Mouse (Mus musculus) lung, adult 2 months (tissue): ENCODE results near the gene Osbpl7. TPM values are rescaled to one million over a fixed set of nuclear protein-coding genes. Genes with fewer than 3 reads are reported as not detected.

Experiments used
- DNase-seq: peaks from one replicate; pipeline ENCODE4 v3.0.0; 2022
- H3K4me1 ChIP-seq: fragments of 200-500 bp; 2 replicates; pipeline ENCODE4 v1.6.1; 2011; ENCODE audit warnings: low read length; ENCODE audit not compliant: control insufficient read depth, insufficient read depth
- H3K4me3 ChIP-seq: fragments of 200-500 bp; replicated peaks from 2 replicates; pipeline ENCODE3; 2011; ENCODE audit warnings: low read depth, mild to moderate bottlenecking, control low read depth, low read length; ENCODE audit errors: extremely low read depth
- CTCF ChIP-seq: fragments of 200-500 bp; IDR thresholded peaks from 2 replicates; pipeline ENCODE4 v1.5.1; 2011; ENCODE audit warnings: mild to moderate bottlenecking, low read length, control low read depth; ENCODE audit not compliant: insufficient read depth
- POLR2A ChIP-seq: fragments of 200-500 bp; IDR thresholded peaks from 2 replicates; pipeline ENCODE4 v1.6.1; 2011; ENCODE audit warnings: low read depth, mild to moderate bottlenecking, control low read depth, low read length, borderline replicate concordance; ENCODE audit errors: extremely low read depth
- WGBS: fragments of 180-500 bp; shearing (Covaris S2); methylation state at CpG from one replicate; pipeline ENCODE4 v1.1.7; 2018; 5-methylcytosine and 5-hydroxymethylcytosine counted together
- polyA plus RNA-seq: library from polyadenylated mRNA; depleted of rRNA; stranded (reverse); fragments of >200 nt; gene quantifications from 2 replicates; pipeline ENCODE4 v1.2.3, GENCODE M21; 2012; rRNA removed

Gene Osbpl7
- polyA plus RNA-seq: 15.7 and 18.1 TPM in 2 replicates

- Histone ChIP-seq H3K4me3 (peak within 1 kb of the TSS; percentile 92), H3K4me1 (peaks cover 19% of the 10 kb centered on the region)
- TF ChIP-seq POLR2A: peak; percentile 89; the same call in 1 of the 2 replicates
- TF ChIP-seq CTCF: peak; percentile 45
- WGBS: 2% methylated on average over 18 of the region's 18 CpGs
- peak; percentile 67 for DNase-seq
These were observed at the start of gene Osbpl7 for GRCm38 (mm10) chr11:97050216-97050943. TSS of gene Osbpl7 (plus strand) at chr11:97050628.

DNA sequence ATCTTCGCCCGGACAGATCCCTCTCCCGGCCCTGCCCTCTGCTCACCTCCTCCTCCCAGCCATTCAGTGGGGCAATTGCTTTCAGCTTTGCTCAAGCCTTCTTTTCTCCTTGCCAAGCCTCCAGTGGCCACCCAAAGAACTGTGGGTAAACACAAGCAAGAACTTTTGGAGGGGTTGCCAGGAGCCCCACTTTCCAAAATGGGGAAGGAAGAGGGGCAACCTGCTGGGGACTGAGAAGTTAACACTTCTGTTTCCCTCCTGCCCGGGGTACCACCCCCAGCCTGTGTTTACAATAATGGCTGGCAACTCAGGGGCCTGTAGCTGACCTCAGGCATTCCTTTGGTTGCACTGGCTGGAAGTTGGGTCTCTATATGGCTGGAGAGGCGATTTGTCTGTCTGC is 47.3 kb upstream of the Osbpl7 start:
- WGBS: 47% methylated on average over 5 of the region's 5 CpGs
- no peak for DNase-seq

GRCm38 (mm10) chr11:97007093-97007794 is 43.2 kb upstream of the Osbpl7 start:
- no peaks in the 10 kb centered on the region for H3K4me1 ChIP-seq
- no peak for DNase-seq
- TF ChIP-seq POLR2A: no peak
- no peak for TF ChIP-seq CTCF
- 50% methylated on average over 9 of the region's 9 CpGs for WGBS
- H3K4me3 ChIP-seq: no peak overlapping the region

More for the DNA sequence above, 47.3 kb upstream of the Osbpl7 start:
- Histone ChIP-seq H3K4me3 (no peak overlapping the region), H3K4me1 (no peaks in the 10 kb centered on the region)
- TF ChIP-seq POLR2A: no peak
- no peak for TF ChIP-seq CTCF

DNA sequence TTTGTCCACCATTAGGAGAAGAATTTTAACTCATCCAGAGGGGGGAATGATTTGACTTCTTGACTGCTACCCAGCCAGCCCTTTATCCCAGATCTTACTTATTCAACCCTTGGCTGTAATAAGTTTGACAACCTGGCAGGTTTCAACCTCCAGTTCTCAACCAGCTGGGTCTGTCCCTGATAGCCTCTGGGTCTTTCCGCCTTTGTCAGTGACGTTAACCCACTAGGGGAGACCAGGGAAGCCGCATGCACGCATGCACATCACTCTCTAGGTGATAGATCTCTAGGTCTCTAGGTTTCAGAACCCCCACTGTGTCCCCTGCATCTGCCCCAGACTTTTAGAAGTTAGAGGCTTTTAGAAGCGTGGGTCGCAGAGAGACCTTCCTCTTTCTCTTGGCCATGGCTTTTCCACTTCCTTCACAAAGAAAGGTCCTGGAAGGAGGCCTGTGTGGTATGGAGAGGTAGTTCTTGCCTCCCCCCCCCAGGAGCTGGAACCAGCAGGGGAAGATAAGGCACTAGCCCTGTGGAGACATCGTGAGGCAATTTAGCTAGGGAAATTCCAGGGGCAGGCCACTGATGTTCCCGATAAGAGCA is 41.1 kb upstream of the Osbpl7 start:
- TF ChIP-seq POLR2A (no peak), CTCF (no peak)
- no peak overlapping the region for H3K4me3 ChIP-seq
- DNase-seq: no peak
- WGBS: 52% methylated on average over 8 of the region's 8 CpGs
- no peaks in the 10 kb centered on the region for H3K4me1 ChIP-seq

DNA sequence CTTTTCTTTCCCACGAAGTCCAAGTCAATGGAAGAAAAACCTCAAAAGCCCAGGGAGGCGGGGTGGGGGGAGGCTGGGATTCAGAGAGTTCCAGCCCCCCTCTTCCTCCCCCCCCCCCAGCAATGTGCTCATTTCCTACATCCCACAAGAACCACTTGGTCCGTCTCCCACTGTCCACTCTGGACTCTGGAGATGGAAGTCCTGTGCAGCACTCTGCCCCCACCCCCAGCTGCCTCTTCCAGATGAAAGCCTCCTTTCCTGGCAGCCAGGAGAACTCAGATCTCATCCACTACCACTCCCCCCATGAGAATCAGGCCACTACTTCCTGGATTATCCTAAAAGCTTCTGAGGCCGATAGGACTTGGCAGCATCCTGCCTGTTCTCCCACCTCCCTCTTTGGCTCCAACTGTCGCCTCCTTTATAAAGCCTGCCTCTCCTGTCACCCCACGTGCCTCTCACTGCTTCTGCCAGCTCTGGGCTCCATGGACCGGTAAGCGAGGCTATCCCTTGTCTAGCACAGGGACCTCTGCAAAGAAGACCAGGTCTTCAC is 37.2 kb upstream of the Osbpl7 start, which contains the start of gene Sp6:
TSS of gene Sp6 (plus strand) at position 274 of the 550 bp plus-strand sequence.
- 23% methylated on average over 8 of the region's 8 CpGs for WGBS
- TF ChIP-seq POLR2A (no peak), CTCF (no peak)
- DNase-seq: no peak
- Histone ChIP-seq H3K4me1 (no peaks in the 10 kb centered on the region), H3K4me3 (peak within 1 kb of the TSS; percentile 2)

- TF ChIP-seq POLR2A (no peak), CTCF (no peak)
- DNase-seq: peak; percentile 22
- peak overlapping the region; percentile 4 for H3K4me3 ChIP-seq
- WGBS: 3% methylated on average over 36 of the region's 36 CpGs
- peaks cover 2% of the 10 kb centered on the region; the same call in 1 of the 2 replicates for H3K4me1 ChIP-seq
These were observed 32.5 kb upstream of the Osbpl7 start for GRCm38 (mm10) chr11:97017696-97018582.

DNA sequence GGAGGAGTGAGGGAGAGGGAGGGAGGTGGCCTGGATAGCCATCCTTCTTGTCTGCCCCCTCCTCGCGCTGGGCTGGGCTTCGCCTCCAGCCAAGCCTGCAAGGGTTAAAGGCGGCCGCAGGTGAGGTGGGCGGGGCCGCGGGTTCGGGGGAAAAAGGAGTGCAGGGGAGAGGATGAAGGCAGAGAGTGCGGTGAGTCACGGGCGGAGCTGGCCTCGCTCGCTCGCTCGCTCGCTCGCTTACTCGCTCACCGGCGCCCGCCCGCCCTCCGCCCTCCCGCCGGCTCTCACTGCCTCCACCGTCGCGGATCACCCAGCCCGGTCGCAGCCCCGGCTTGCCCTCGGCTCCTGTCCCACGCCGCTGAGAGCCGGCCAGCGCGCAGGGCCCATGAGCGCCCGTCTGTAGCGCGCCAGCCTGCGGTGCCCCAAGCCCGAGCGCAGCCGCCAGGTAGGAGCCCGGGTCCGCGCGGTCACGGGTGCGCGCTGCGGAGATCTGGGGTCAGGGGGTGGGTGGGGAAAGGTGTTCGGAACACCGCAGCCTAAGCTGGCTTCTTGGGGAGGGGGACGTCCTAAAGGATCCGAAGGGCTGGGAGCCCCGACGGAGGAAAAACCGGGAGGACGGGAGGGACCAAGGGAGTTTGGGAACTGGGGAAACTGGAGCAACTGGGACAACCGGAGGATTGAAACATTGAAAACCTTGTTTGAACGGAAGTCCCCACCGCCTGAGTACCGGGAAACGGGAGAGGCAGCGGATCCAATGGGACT is 31.7 kb upstream of the Osbpl7 start:
- peak; percentile 20 for DNase-seq
- Histone ChIP-seq H3K4me1 (peaks cover 2% of the 10 kb centered on the region; the same call in 1 of the 2 replicates), H3K4me3 (peak overlapping the region; percentile 0)
- TF ChIP-seq POLR2A: no peak
- no peak for TF ChIP-seq CTCF
- 2% methylated on average over 68 of the region's 68 CpGs for WGBS

GRCm38 (mm10) chr11:97019345-97019708 is 31.1 kb upstream of the Osbpl7 start:
- DNase-seq: no peak
- Histone ChIP-seq H3K4me1 (peaks cover 2% of the 10 kb centered on the region; the same call in 1 of the 2 replicates), H3K4me3 (no peak overlapping the region)
- WGBS: 30% methylated on average over 13 of the region's 13 CpGs
- no peak for TF ChIP-seq POLR2A
- no peak for TF ChIP-seq CTCF
